Mouse (Mus musculus): ENCODE measurements around the gene Tmem200c. TPM values are rescaled to one million over a fixed set of nuclear protein-coding genes. Genes with fewer than 3 reads are reported as not detected.

Tmem200c gene
- 0.57 and 1.0 TPM in 2 replicates for total RNA-seq (2021)
- long read RNA-seq, partial matches to known transcripts, result 0 of 1 reads
- long read RNA-seq, other reads (novel, unspliced or antisense), result 0 of 1 reads

- no peak for DNase-seq
These were observed at the start of gene Tmem200c for GRCm38 (mm10) chr17:68826323-68826722. Gene Tmem200c, plus strand, starts transcription at chr17:68826623.

DNA sequence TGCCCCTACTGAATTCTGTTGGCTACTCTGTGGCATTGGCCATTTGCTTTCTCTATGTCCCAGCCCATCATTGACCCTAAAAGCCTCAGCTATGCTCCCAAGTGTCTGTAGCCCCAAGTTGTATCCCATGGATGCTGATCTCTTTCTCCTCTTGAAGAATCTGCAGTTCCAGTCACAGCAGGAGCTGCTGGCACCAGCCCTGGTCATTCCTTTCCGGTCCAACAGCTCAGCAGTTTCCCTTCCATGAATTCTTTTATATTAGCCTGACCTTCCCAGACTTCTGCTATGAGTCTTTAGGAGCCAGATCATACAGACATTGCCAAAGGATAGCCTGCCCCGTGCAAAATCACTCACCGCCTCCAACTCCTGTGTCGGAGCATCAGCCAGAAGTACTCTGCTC lies 32.7 kb upstream of the Tmem200c start:
- no peak for DNase-seq

GRCm38 (mm10) chr17:68836655-68837012 lies 10.2 kb downstream of the Tmem200c start:
- DNase-seq, result no peak

GRCm38 (mm10) chr17:68837013-68837858 lies 10.8 kb downstream of the Tmem200c start:
- peak; percentile 52 for DNase-seq

DNA sequence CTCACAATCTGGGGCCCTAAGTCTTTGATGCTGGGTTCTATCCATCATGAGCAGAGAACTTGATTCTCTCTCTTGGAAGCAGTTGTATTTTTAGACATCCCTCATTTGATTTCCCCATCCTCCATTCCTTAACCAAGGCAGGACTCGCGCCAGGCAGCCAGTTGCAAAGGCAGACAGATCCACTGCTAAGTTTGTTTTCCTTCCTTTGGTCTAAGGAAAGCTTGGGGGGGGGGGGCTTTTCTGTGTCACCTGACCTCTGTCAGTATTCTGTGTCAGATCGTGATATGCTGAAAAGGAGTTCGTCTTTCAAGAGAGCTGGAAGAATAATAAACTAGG lies 11.4 kb downstream of the Tmem200c start:
- DNase-seq, result no peak

DNA sequence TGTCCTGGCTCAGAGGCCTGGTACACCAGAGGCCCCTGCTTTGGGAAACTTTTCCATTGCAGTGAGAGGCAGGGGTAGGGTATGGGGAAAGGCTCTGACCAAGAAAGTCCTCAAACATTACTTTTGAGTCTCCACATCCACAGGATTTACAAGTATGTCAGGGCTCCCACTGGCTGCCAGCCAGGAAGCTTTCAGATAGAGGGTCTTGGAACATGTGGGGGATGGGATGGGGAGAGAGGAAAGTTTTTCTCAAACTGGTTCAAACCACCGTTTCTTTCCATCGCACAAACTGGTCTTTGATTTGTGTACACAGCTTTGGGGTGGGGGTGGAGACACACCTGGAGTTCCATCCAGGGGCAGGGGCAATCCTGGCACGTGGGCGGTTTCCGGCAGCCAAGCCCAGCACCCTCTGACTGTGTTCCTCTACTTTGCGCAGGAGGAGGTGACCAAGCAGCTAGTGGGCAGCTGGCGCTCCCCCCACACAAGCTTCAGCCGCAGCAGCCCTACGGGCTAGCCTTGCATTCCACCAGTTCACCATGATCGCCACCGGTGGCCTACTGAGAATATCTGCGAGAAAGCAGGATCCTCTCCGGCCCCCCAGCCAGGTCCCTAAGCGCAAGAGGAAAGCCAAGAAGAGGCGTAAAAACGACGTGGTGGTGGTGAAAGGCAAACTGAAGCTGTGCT lies 13.6 kb downstream of the Tmem200c start:
- DNase-seq, result no peak

DNA sequence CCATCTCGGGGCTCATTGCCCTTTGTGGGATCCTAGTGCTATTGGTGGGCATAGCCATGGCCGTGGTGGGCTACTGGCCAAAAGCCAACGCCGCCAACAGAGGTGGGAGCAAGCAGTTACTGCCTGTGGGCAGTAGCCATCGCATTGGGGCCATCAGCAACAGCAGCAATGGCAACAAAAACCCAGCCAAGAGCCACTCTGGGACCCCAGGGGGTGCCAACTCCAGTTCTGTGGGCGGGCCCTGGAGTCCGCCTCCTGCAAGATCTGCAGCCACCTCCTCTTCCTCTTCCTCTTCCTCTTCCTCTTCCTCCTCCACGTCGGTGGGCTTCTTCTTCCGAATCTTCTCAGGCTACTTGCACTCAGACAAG lies 14.1 kb downstream of the Tmem200c start:
- DNase-seq, result no peak

GRCm38 (mm10) chr17:68841097-68841891 lies 14.9 kb downstream of the Tmem200c start:
- DNase-seq, result peak; percentile 83

GRCm38 (mm10) chr17:68841892-68842252 lies 15.4 kb downstream of the Tmem200c start:
- DNase-seq, result no peak

GRCm38 (mm10) chr17:68845931-68846330 lies 19.5 kb downstream of the Tmem200c start:
- peak; percentile 26 for DNase-seq

DNA sequence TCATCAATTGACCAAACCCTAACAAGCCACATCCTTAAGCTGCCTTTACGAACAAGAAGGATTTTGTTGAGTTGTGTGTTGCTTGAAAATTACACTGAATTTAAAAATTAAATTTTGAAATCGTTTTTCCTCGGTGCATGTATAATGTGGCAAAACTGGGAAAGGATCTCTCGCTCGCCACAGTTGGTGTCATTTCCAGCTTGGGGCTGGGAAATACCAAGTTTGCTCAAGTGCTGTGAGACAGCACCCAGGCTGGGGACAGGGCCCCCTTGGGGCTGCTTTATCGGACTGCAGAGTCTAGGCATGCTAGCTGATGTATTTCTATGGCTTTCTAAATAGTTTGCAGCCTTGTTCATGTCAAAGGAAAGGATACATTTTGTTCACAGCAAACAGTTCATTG lies 22.3 kb downstream of the Tmem200c start:
- DNase-seq, result no peak

DNA sequence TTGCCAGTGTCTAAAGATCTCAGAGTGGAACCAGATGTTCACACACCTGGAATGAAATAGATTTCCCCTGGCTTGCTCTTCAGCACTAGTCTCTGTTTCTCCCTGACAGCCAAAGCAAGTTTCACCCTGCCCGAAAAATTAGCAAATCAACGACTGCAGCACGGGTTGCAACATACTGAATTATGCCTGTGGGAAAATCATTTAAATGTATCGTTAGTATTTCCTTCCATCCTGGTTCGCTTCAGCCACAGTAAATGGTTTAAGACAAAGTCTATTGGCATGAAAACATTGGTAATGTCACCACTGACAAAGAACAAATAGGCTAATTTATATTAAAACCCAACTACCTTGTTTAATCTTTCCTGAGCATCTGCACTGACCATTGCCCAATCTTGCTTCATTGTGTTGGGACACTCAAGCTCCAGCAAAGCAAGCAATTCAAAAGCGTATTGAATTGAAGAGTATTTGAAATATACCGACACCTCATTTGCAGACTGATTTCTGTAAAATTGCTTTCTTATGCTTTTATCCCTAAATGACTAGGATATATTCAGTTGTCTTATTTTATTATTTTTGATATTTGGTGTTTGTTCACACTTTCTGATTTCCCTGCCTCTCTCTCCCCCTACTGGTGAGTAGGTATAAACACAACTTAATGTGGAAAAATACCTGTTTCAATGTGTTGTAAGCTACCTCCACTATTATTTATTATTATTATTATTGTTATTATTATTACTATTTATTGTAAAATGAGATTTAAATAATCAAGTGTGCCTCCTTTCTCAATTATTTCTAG lies 25.9 kb downstream of the Tmem200c start:
- no peak for DNase-seq

DNA sequence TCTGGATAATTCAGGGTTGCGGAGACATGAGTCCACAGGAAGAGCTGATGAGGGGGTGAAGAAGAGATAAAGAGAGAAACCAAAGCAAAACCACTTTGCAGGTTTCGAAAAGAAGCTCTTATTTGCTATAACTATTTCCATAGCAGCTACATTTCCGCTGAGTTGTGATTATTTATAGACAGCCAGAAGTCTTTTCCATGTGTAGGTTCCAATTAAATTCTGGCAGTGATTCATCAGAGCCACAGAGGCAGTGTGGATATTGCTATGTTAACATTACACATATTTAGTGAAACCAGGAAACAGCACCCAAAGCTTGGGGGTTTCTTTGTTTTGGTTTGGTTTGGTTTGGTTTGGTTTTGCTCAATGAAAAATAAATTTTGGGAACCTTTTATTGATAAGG lies 37.8 kb downstream of the Tmem200c start:
- no peak for DNase-seq

DNA sequence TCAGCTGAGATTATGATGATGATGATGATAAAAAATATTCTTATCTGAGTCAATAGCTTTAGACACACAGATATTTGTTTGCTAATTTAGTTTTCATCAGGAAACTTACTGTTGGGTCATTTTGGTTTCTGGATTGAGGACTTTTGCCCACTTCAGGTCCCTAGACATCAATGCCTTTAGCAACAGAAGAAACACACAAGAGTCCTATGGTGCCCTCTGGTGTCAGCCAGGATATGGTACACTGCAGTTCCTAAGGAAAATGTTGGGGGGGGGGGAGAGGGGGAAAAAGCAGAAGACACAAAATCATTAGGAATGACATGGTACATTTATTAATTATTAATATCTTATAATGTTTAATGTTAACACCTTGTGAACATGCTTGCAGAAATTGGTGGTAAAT lies 42.0 kb downstream of the Tmem200c start:
- DNase-seq, result no peak

GRCm38 (mm10) chr17:68874021-68874420 lies 47.6 kb downstream of the Tmem200c start:
- DNase-seq, result no peak

- no peak for DNase-seq
These were observed 48.8 kb downstream of the Tmem200c start for GRCm38 (mm10) chr17:68875251-68875650.

DNA sequence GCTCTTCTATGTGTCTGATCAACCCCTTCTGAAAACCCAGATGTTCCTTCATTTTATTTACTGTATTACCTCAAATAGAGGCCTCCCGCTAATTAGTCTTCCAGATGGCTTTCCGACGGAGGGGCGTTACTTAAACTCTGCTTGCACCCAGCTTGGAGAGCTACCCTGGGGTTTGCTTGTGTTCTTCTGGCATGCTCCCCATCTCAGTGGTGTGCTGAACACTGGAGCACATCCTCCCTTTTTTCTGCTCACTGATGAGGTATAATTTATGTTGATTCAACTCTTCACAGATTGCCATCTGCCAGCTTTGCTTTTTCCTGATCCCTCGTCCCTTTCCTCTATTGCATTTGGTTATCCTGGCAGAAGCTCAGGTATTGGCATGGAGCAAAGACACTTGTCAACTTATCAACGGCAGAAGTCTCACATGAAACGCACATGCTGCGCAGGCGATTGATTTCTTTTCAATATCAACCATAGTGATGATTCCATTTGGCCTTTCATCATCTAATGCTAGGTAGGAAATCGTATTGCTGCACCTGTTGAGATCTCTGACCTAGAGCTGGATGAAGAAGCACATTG lies 49.6 kb downstream of the Tmem200c start:
- no peak for DNase-seq

DNA sequence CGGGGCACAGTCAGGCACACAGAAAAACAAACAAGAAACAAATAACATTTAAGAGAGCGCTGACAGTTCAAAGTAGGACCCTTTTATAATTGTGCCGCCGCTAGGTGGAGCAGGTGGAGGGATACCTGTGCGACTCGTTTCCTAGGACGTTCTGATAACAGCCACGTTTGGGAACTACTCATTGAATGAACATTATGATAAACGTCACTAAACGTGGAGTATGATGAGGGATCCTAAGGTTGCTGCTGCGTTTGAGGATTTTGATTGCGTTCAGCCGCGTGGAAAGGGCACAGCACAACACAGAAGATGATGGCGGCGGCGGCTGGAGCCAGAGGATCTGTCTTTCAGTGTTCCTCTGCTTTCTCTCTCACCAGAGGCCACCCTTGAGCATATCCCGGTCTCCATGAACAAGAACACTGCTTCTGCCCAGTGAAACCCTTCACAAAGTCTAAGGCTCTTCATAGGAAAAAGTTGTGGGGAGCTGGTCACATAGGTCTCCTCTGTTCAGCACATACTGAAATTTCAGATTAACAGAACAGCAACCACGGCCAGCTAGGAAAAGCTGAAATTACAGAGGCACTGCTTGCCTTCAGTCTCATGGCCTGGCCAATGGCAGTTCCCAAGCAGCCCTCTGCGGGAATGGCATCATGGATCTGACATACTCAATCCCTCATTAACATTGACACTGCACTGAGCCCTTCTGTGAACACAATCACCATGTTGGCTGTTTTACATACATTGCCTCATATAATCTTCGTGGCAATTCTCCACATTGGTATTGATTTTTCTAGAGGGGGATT lies 55.5 kb downstream of the Tmem200c start:
- DNase-seq, result peak; percentile 38

DNA sequence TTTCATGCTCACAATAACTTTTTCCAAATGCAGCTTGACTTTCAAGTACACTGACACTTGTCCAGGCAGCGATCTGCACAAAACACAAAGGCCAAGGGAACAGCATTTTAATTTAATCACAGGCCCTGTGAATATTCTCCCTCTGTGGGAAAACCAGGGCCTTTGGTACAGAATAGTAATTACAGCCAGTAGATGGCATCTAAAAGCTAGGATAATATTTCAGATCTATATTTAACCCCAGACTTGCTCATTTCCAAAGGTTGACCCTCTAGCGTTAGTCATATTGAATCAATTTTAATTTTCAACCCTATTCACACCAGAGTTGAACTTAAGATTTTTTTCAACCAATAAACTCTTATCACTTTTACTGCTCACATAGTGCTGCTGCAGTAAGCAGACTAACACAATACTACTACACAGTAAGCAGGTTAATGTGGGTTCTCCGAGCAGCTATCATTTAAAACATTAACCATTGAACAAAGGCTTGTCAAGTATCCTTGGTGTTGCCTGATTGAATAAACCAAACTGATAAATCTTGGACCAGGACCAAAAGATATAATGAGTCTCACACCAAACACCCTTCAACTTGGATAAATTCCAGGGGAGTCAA lies 57.2 kb downstream of the Tmem200c start:
- no peak for DNase-seq

DNA sequence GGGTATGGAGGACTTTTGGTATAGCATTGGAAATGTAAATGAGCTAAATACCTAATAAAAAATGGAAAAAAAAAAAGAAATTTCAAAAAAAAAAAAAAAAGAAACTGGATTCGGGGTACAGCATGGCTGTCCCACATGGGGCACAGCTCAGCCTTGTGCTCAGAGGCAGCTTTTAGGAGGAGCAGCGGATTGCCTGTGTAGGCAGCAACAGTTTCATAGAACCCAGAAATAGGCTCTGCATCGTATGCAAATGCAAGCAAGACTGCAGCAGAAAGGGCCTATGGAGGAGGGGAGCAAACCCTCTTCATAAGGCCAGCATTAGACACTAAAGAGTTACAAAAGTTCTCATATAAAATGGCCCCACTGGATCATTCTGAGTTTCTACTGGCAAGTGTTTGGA lies 64.2 kb downstream of the Tmem200c start:
- DNase-seq, result no peak

Measured in adrenal gland, postnatal 25 days (tissue).